Mouse (Mus musculus) left cerebral cortex, postnatal 36 days (tissue): ENCODE results near the gene Gltpd2. TPM values are rescaled to one million over a fixed set of nuclear protein-coding genes. Genes with fewer than 3 reads are reported as not detected.
"Not testable (repeated sequence)": the region's sequence is repeated elsewhere in the genome, so short reads cannot be mapped to it uniquely, and the experiment has no call there.

Experiments
- DNase-seq, 2 experiments: peaks; one replicate each; pipeline ENCODE4 v3.0.0; 2021 to 2022; ENCODE audit warnings: low spot score in 2 of 2, mixed read lengths in 1 of 2
- intact Hi-C: fragments of 180-260 bp; cut with DNase I; formaldehyde crosslinking; loops from one replicate; pipeline ENCODE4 v1.15.1; 2025
- total RNA-seq, 2 experiments: library from RNA; stranded (reverse); gene quantifications; 2 replicates each; pipeline ENCODE4 v1.2.3; 2021

The Gltpd2 gene
- not detected for total RNA-seq

GRCm38 (mm10) chr11:70518923-70519322 lies at the start of gene Gltpd2:
TSS of gene Gltpd2 (plus strand) at chr11:70519196.
- intact Hi-C loops, result loop anchor here (5.0 kb wide), 1 partner anchor 233 kb away; no protein-coding TSS in a partner anchor
- DNase-seq, result no peak

GRCm38 (mm10) chr11:70469764-70470163 lies 49.2 kb upstream of the Gltpd2 start:
- DNase-seq, result no peak
- intact Hi-C loops, result no loop called here

- no peak for DNase-seq
- intact Hi-C loops, result no loop called here
These were observed 46.3 kb upstream of the Gltpd2 start for GRCm38 (mm10) chr11:70472716-70473115.

GRCm38 (mm10) chr11:70473291-70473690 lies 45.7 kb upstream of the Gltpd2 start:
- intact Hi-C loops, DNase-seq: not testable (repeated sequence)

GRCm38 (mm10) chr11:70474872-70475534 lies 44.0 kb upstream of the Gltpd2 start:
- intact Hi-C loops, result no loop called here

GRCm38 (mm10) chr11:70485498-70485897 lies 33.5 kb upstream of the Gltpd2 start:
- intact Hi-C loops, result no loop called here
- no peak for DNase-seq

More at GRCm38 (mm10) chr11:70474872-70475534, 44.0 kb upstream of the Gltpd2 start:
- DNase-seq, result no peak

- intact Hi-C loops, result no loop called here
- DNase-seq, result no peak
These were observed 31.2 kb upstream of the Gltpd2 start for GRCm38 (mm10) chr11:70487816-70488215.

- intact Hi-C loops, result no loop called here
- peak in 1 of 2 experiments; percentile 9 for DNase-seq
These were observed 29.9 kb upstream of the Gltpd2 start for GRCm38 (mm10) chr11:70489138-70489537.

GRCm38 (mm10) chr11:70489684-70490083 lies 29.3 kb upstream of the Gltpd2 start:
- intact Hi-C loops, result no loop called here
- no peak for DNase-seq

- DNase-seq, result no peak
- intact Hi-C loops, result no loop called here
These were observed 19.2 kb upstream of the Gltpd2 start for GRCm38 (mm10) chr11:70499566-70500475.

GRCm38 (mm10) chr11:70500476-70500812 lies 18.6 kb upstream of the Gltpd2 start:
- intact Hi-C loops, result no loop called here
- DNase-seq, result no peak

GRCm38 (mm10) chr11:70502018-70502417 lies 17.0 kb upstream of the Gltpd2 start:
- DNase-seq, result no peak
- intact Hi-C loops, result no loop called here

GRCm38 (mm10) chr11:70504970-70505369 lies 14.0 kb upstream of the Gltpd2 start, which contains the start of gene Tm4sf5:
TSS of gene Tm4sf5 (plus strand) at chr11:70505244.
- intact Hi-C loops, result loop anchor here (5.0 kb wide), 3 partner anchors 53 to 93 kb away; partner anchors contain the start of genes Arrb2, Med11 and Pelp1
- DNase-seq, result no peak

- intact Hi-C loops, result loop anchor here (5.0 kb wide), 3 partner anchors 54 to 94 kb away; partner anchors contain the start of genes Arrb2, Med11 and Pelp1
- DNase-seq, result no peak
These were observed 12.6 kb upstream of the Gltpd2 start for GRCm38 (mm10) chr11:70506385-70506784.

GRCm38 (mm10) chr11:70506962-70507515 lies 12.0 kb upstream of the Gltpd2 start:
- DNase-seq, result no peak
- intact Hi-C loops, result loop anchor here (5.0 kb wide), 3 partner anchors 55 to 95 kb away; partner anchors contain the start of genes Arrb2, Med11 and Pelp1

GRCm38 (mm10) chr11:70509753-70510564 lies 9.0 kb upstream of the Gltpd2 start:
- peak; percentile 21 to 41 for DNase-seq
- intact Hi-C loops, result loop anchor here (5.0 kb wide), 3 partner anchors 58 to 98 kb away; partner anchors contain the start of genes Arrb2, Med11 and Pelp1

GRCm38 (mm10) chr11:70511242-70511641 lies 7.8 kb upstream of the Gltpd2 start:
- DNase-seq, result no peak
- intact Hi-C loops, result no loop called here

- no peak for DNase-seq
- intact Hi-C loops, result no loop called here
These were observed 7.2 kb upstream of the Gltpd2 start for GRCm38 (mm10) chr11:70511825-70512224.

GRCm38 (mm10) chr11:70512709-70513342 lies 6.2 kb upstream of the Gltpd2 start:
- DNase-seq, result no peak
- intact Hi-C loops, result no loop called here
